Mouse (Mus musculus) olfactory bulb, adult 2 months (tissue): ENCODE measurements at regions not wholly inside any gene's neighbourhood (a gene's known extent, or its start where the extent isn't known, plus 50 kb on each side); places are given as distances from the start of the nearest gene placed in this dataset.

Experiments
- CTCF ChIP-seq: fragments of 200-500 bp; IDR thresholded peaks from 2 replicates; pipeline ENCODE4 v1.5.1; 2012; ENCODE audit warnings: low read depth, mild to moderate bottlenecking, low read length, moderate library complexity; ENCODE audit not compliant: insufficient read depth
- POLR2A ChIP-seq: fragments of 200-500 bp; IDR thresholded peaks from 2 replicates; pipeline ENCODE4 v1.6.1; 2012; ENCODE audit warnings: mild to moderate bottlenecking, low read depth, low read length, moderate library complexity; ENCODE audit not compliant: insufficient read depth

DNA sequence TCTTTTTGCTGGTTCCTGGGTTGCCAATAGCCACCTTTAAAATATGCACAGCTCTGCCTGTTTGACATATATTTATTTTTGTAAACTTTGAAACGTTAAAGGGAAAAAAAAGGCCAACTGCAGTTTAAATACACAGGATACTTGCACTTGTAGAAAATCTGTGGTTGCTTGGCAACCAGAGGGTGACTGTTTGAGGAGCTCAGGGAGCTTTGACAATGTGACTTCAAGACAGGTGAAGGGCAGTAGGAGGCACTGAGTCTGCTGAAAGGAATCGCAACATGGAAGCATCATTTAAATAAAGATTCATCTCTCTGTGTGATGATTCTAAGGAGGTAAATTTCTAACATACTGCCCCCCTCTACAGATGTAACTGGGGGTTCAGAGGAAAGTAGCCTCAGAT, 315.7 kb downstream of the Lrriq3 start:
- no peak for TF ChIP-seq CTCF
- TF ChIP-seq POLR2A, result no peak
